Mouse (Mus musculus): ENCODE data around the gene C1qtnf1. TPM values are rescaled to one million over a fixed set of nuclear protein-coding genes. Genes with fewer than 3 reads are reported as not detected.

Gene C1qtnf1
- polyA plus RNA-seq, 1 experiment from 2014 or later = 14.7 TPM

- no peak overlapping the region for H3K27ac ChIP-seq
- no peak overlapping the region for H3K4me2 ChIP-seq
- 37% methylated on average over 11 of the region's 11 CpGs for WGBS
- no peak overlapping the region for H3K4me3 ChIP-seq
- H3K36me3 ChIP-seq = peaks cover 8% of the 10 kb centered on the region
- no peak for ATAC-seq (ENCODE audit: insufficient number of reproducible peaks, insufficient read depth, low FRiP score, low TSS enrichment, low read depth)
- H3K9ac ChIP-seq = no peak overlapping the region
- H3K4me1 ChIP-seq = peaks cover 43% of the 10 kb centered on the region
- no peaks in the 10 kb centered on the region for H3K9me3 ChIP-seq
- no peaks in the 10 kb centered on the region for H3K27me3 ChIP-seq
Measured at GRCm38 (mm10) chr11:118443201-118443970, 15.4 kb downstream of the C1qtnf1 start.

- Histone ChIP-seq H3K4me2 (no peak overlapping the region), H3K9me3 (no peaks in the 10 kb centered on the region), H3K9ac (no peak overlapping the region), H3K4me3 (no peak overlapping the region), H3K36me3 (peaks cover 15% of the 10 kb centered on the region), H3K27ac (no peak overlapping the region), H3K27me3 (no peaks in the 10 kb centered on the region), H3K4me1 (peaks cover 26% of the 10 kb centered on the region)
- 4% methylated on average over 3 of the region's 3 CpGs for WGBS
- no peak for ATAC-seq (ENCODE audit: insufficient number of reproducible peaks, insufficient read depth, low FRiP score, low TSS enrichment, low read depth)
Measured at GRCm38 (mm10) chr11:118445843-118446242, 17.8 kb downstream of the C1qtnf1 start.

DNA sequence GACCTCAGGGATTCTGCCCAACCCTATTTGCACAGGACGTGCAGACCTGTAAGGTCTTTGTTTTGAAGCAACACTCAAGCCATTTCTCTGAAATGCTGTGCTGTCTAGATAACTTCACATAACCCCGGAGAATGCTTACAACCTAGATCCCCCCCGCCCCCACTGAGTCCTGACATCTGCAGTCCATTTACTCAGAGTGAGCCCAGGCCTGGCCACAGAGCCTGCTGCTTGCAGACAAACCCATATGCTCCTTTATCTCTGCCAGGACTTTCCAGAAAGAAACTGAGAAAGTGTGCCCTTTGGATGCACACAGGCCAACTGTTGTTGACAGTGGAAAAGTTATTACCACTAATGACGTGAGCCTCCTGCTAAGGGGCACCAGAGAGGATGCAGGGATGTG is 19.3 kb downstream of the C1qtnf1 start:
- no peak overlapping the region for H3K4me3 ChIP-seq
- no peaks in the 10 kb centered on the region for H3K9me3 ChIP-seq
- peaks cover 26% of the 10 kb centered on the region for H3K4me1 ChIP-seq
- peaks cover 20% of the 10 kb centered on the region for H3K36me3 ChIP-seq
- H3K27ac ChIP-seq = peak overlapping the region; percentile 64
- WGBS = 27% methylated on average over 4 of the region's 4 CpGs
- H3K9ac ChIP-seq = 0 out of 2 replicates have a peak overlapping the region, but pooled peaks have one; percentile 11
- no peaks in the 10 kb centered on the region for H3K27me3 ChIP-seq
- ATAC-seq (ENCODE audit: insufficient number of reproducible peaks, insufficient read depth, low FRiP score, low TSS enrichment, low read depth) = no peak
- H3K4me2 ChIP-seq = no peak overlapping the region

- H3K27me3 ChIP-seq = no peaks in the 10 kb centered on the region
- peaks cover 20% of the 10 kb centered on the region for H3K36me3 ChIP-seq
- no peak for ATAC-seq (ENCODE audit: insufficient number of reproducible peaks, insufficient read depth, low FRiP score, low TSS enrichment, low read depth)
- H3K4me3 ChIP-seq = no peak overlapping the region
- H3K4me2 ChIP-seq = no peak overlapping the region
- H3K9ac ChIP-seq = no peak overlapping the region
- no peak overlapping the region for H3K27ac ChIP-seq
- H3K9me3 ChIP-seq = no peaks in the 10 kb centered on the region
- H3K4me1 ChIP-seq = peaks cover 21% of the 10 kb centered on the region
- 87% methylated on average over 8 of the region's 8 CpGs for WGBS
Measured at GRCm38 (mm10) chr11:118448385-118448784, 20.4 kb downstream of the C1qtnf1 start.

GRCm38 (mm10) chr11:118451211-118451610 is 23.2 kb downstream of the C1qtnf1 start:
- peaks cover 20% of the 10 kb centered on the region for H3K36me3 ChIP-seq
- no peak overlapping the region for H3K4me3 ChIP-seq
- H3K27ac ChIP-seq = no peak overlapping the region
- H3K27me3 ChIP-seq = no peaks in the 10 kb centered on the region
- no peaks in the 10 kb centered on the region for H3K9me3 ChIP-seq
- peaks cover 13% of the 10 kb centered on the region for H3K4me1 ChIP-seq
- 82% methylated on average over 6 of the region's 6 CpGs for WGBS
- H3K4me2 ChIP-seq = no peak overlapping the region
- H3K9ac ChIP-seq = no peak overlapping the region
- ATAC-seq (ENCODE audit: insufficient number of reproducible peaks, insufficient read depth, low FRiP score, low TSS enrichment, low read depth) = no peak

GRCm38 (mm10) chr11:118452955-118453354 is 25.0 kb downstream of the C1qtnf1 start:
- Histone ChIP-seq H3K36me3 (peaks cover 16% of the 10 kb centered on the region), H3K4me3 (no peak overlapping the region), H3K9me3 (no peaks in the 10 kb centered on the region), H3K27ac (no peak overlapping the region), H3K4me1 (peaks cover under 1% of the 10 kb centered on the region; the same call in 1 of the 2 replicates), H3K4me2 (no peak overlapping the region), H3K27me3 (no peaks in the 10 kb centered on the region), H3K9ac (no peak overlapping the region)
- no peak for ATAC-seq (ENCODE audit: insufficient number of reproducible peaks, insufficient read depth, low FRiP score, low TSS enrichment, low read depth)
- 72% methylated on average over 2 of the region's 2 CpGs for WGBS

GRCm38 (mm10) chr11:118453886-118454671 is 26.1 kb downstream of the C1qtnf1 start:
- H3K27me3 ChIP-seq = no peaks in the 10 kb centered on the region
- H3K4me1 ChIP-seq = peaks cover 3% of the 10 kb centered on the region; the same call in 1 of the 2 replicates
- H3K36me3 ChIP-seq = peaks cover 5% of the 10 kb centered on the region; the same call in 1 of the 2 replicates
- H3K4me2 ChIP-seq = no peak overlapping the region
- no peak for ATAC-seq (ENCODE audit: insufficient number of reproducible peaks, insufficient read depth, low FRiP score, low TSS enrichment, low read depth)
- H3K9ac ChIP-seq = no peak overlapping the region
- H3K9me3 ChIP-seq = no peaks in the 10 kb centered on the region
- no peak overlapping the region for H3K4me3 ChIP-seq
- H3K27ac ChIP-seq = no peak overlapping the region
- 70% methylated on average over 11 of the region's 11 CpGs for WGBS

GRCm38 (mm10) chr11:118455788-118456187 is 27.8 kb downstream of the C1qtnf1 start:
- no peak overlapping the region for H3K4me2 ChIP-seq
- H3K4me3 ChIP-seq = no peak overlapping the region
- 86% methylated on average over 6 of the region's 6 CpGs for WGBS
- 0 out of 2 replicates have a peak, but pooled peaks cover 5% of the 10 kb centered on the region for H3K36me3 ChIP-seq
- no peak overlapping the region for H3K27ac ChIP-seq
- H3K9me3 ChIP-seq = no peaks in the 10 kb centered on the region
- H3K27me3 ChIP-seq = no peaks in the 10 kb centered on the region
- H3K9ac ChIP-seq = no peak overlapping the region
- no peak for ATAC-seq (ENCODE audit: insufficient number of reproducible peaks, insufficient read depth, low FRiP score, low TSS enrichment, low read depth)
- peaks cover 7% of the 10 kb centered on the region; the same call in 1 of the 2 replicates for H3K4me1 ChIP-seq

DNA sequence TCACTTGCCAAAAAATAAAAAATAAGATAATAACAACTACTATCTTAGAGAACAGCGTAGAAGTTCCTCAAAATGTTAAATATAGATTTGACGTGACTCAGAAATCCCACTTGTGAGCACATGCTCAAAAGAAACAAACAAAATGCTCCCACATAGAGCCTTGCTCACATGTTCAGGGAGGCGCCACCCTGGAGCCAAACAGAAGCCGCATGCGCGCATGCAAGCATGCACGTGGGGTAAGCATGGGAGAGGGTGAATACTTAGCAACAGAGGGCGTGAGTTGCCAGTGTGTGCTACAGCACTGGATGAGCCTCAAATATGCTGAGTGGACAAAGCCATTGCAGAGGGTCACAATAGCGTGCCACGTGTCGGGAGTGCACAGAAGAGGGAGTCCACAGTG is 28.9 kb downstream of the C1qtnf1 start:
- no peaks in the 10 kb centered on the region for H3K36me3 ChIP-seq
- peaks cover 7% of the 10 kb centered on the region; the same call in 1 of the 2 replicates for H3K4me1 ChIP-seq
- H3K9me3 ChIP-seq = no peaks in the 10 kb centered on the region
- no peak overlapping the region for H3K27ac ChIP-seq
- no peak overlapping the region for H3K4me3 ChIP-seq
- H3K27me3 ChIP-seq = no peaks in the 10 kb centered on the region
- no peak overlapping the region for H3K4me2 ChIP-seq
- ATAC-seq (ENCODE audit: insufficient number of reproducible peaks, insufficient read depth, low FRiP score, low TSS enrichment, low read depth) = no peak
- H3K9ac ChIP-seq = no peak overlapping the region
- 74% methylated on average over 11 of the region's 11 CpGs for WGBS

GRCm38 (mm10) chr11:118459051-118459450 is 31.0 kb downstream of the C1qtnf1 start:
- no peak overlapping the region for H3K4me2 ChIP-seq
- H3K4me1 ChIP-seq = peaks cover 7% of the 10 kb centered on the region; the same call in 1 of the 2 replicates
- H3K4me3 ChIP-seq = no peak overlapping the region
- 45% methylated on average over 8 of the region's 8 CpGs for WGBS
- no peaks in the 10 kb centered on the region for H3K9me3 ChIP-seq
- no peaks in the 10 kb centered on the region for H3K27me3 ChIP-seq
- ATAC-seq (ENCODE audit: insufficient number of reproducible peaks, insufficient read depth, low FRiP score, low TSS enrichment, low read depth) = no peak
- no peaks in the 10 kb centered on the region for H3K36me3 ChIP-seq
- H3K9ac ChIP-seq = no peak overlapping the region
- H3K27ac ChIP-seq = no peak overlapping the region

DNA sequence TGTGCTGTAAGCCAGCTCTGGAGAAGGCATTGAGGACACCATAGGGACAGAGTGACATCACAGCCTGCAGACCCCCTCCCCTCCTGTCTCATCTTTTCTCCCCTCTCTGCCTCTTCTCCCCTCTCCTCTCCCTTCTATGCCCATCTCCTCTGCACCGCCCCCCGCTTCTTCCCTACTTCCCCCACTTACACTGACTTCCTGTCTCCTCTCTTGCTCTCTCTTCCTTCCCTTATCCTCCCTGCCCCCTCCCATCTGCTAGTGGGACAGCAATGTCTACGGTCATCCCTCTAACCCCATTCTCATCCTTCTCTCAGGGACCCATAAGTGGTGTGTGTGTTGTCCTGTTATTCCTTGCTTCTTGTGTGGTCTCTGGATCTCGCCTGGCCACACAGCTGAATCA is 31.5 kb downstream of the C1qtnf1 start:
- Histone ChIP-seq H3K9me3 (no peaks in the 10 kb centered on the region), H3K4me3 (no peak overlapping the region), H3K4me1 (peaks cover 10% of the 10 kb centered on the region), H3K9ac (no peak overlapping the region), H3K4me2 (no peak overlapping the region), H3K27ac (no peak overlapping the region), H3K27me3 (no peaks in the 10 kb centered on the region), H3K36me3 (no peaks in the 10 kb centered on the region)
- WGBS = 66% methylated on average over 4 of the region's 4 CpGs
- ATAC-seq (ENCODE audit: insufficient number of reproducible peaks, insufficient read depth, low FRiP score, low TSS enrichment, low read depth) = 0 out of 2 replicates have a peak, but pooled peaks have one; percentile 32

Measured in embryonic facial prominence, embryonic 13.5 days (tissue).